Mouse (Mus musculus) adrenal gland, postnatal 4 days (tissue): ENCODE measurements around the gene Tada2a. TPM values are rescaled to one million over a fixed set of nuclear protein-coding genes. Genes with fewer than 3 reads are reported as not detected.

Experiments
- total RNA-seq, 2 experiments: library from RNA; stranded (reverse); gene quantifications; 2 replicates each; pipeline ENCODE4 v1.2.3; 2021

Gene Tada2a
- total RNA-seq, 2 experiments from 2014 or later = 24.3 to 26.1 TPM

Other genes starting within 250 kb of the Tada2a start
- gene Ddx52, start 187.5 kb downstream of the Tada2a start, total RNA-seq = 10 to 100 TPM; 23.9 to 26.3 TPM
- gene Synrg, start 165.2 kb downstream of the Tada2a start, total RNA-seq = 10 to 100 TPM; 40.6 to 46.0 TPM
- 1 to 10 TPM; 4.5 to 6.3 TPM for gene Dusp14, start 60.3 kb downstream of the Tada2a start, total RNA-seq
- gene Acaca, start 72 bp upstream of the Tada2a start, total RNA-seq = 10 to 100 TPM; 59.1 to 63.5 TPM
- not detected for gene Gm11437, start 37.9 kb upstream of the Tada2a start, total RNA-seq